Mouse (Mus musculus) heart, embryonic 13.5 days (tissue): ENCODE data around the gene Rnf24. TPM values are rescaled to one million over a fixed set of nuclear protein-coding genes. Genes with fewer than 3 reads are reported as not detected.
"Not testable (repeated sequence)": the region's sequence is repeated elsewhere in the genome, so short reads cannot be mapped to it uniquely, and the experiment has no call there.

Experiments
- ATAC-seq: fragments of 200-750 bp; cut with Nextera tagmentation; 2 replicates; pipeline ENCODE4 v1.8.0; 2017; ENCODE audit warnings: moderate TSS enrichment; ENCODE audit not compliant: insufficient number of reproducible peaks, low FRiP score, low TSS enrichment; ENCODE audit errors: extremely low read depth
- H3K27ac ChIP-seq: fragments of 300-500 bp; sonication (generic); replicated peaks from 2 replicates; pipeline ENCODE4 v1.5.1; 2015; ENCODE audit warnings: moderate library complexity, mild to moderate bottlenecking, inconsistent platforms
- H3K27me3 ChIP-seq: fragments of 300-500 bp; sonication (generic); replicated peaks from 2 replicates; pipeline ENCODE4 v1.6.1; 2015; ENCODE audit warnings: mild to moderate bottlenecking, inconsistent platforms
- H3K36me3 ChIP-seq: fragments of 300-500 bp; sonication (generic); 2 replicates; pipeline ENCODE4 v1.6.1; 2015; ENCODE audit warnings: mild to moderate bottlenecking, inconsistent platforms
- H3K4me1 ChIP-seq: fragments of 300-500 bp; sonication (generic); 2 replicates; pipeline ENCODE4 v1.6.1; 2015; ENCODE audit warnings: inconsistent platforms
- H3K4me2 ChIP-seq: fragments of 300-500 bp; sonication (generic); 2 replicates; pipeline ENCODE4 v1.6.1; 2015; ENCODE audit warnings: inconsistent platforms, mild to moderate bottlenecking, moderate library complexity
- H3K4me3 ChIP-seq: fragments of 300-500 bp; sonication (generic); 2 replicates; pipeline ENCODE4 v1.5.1; 2015; ENCODE audit warnings: moderate library complexity, mild to moderate bottlenecking, inconsistent platforms
- H3K9ac ChIP-seq: fragments of 300-500 bp; sonication (generic); 2 replicates; pipeline ENCODE4 v1.6.1; 2015; ENCODE audit warnings: inconsistent platforms, mild to moderate bottlenecking, moderate library complexity
- H3K9me3 ChIP-seq: fragments of 300-500 bp; sonication (generic); 2 replicates; pipeline ENCODE4 v1.6.1; 2016; ENCODE audit warnings: inconsistent platforms
- WGBS: fragments of 180-500 bp; shearing (Covaris S2); methylation state at CpG from one replicate; pipeline ENCODE4 v1.1.7; 2015; ENCODE audit warnings: mixed read lengths; 5-methylcytosine and 5-hydroxymethylcytosine counted together
- polyA plus RNA-seq: library from polyadenylated mRNA; unstranded; fragments of >200 nt; fragmentation: Nextera tagmentation; extraction: Ambion mirVana; gene quantifications from 2 replicates; pipeline ENCODE4 v1.2.1, GENCODE M21; 2015

The Rnf24 gene
- polyA plus RNA-seq, 1 experiment from 2014 or later: 2.2 TPM

DNA sequence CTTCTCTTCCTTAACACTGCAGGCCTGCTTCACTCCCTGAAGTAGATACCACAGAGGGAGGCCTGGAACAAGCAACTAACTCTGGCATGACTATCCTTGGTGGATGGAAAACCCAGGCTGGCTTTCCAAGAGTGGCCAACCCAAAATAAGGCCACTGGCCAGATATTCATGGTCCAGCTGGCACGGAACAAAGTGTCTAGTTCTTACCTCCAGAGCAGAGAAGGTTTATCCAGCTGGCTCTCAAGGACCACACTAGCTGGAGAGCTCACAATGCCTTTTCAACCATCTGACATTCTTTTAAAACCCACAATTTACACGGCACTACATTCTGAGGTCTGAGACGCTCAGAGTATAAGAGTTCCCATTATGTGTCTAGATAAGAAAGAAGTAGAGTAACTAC, 8.2 kb downstream of the Rnf24 start:
- ATAC-seq: no peak
- no peaks in the 10 kb centered on the region for H3K9me3 ChIP-seq
- H3K4me1 ChIP-seq: peaks cover 10% of the 10 kb centered on the region
- H3K9ac ChIP-seq: no peak overlapping the region
- WGBS: 67% methylated on average over 3 of the region's 3 CpGs
- no peak overlapping the region for H3K4me2 ChIP-seq
- H3K4me3 ChIP-seq: no peak overlapping the region
- no peaks in the 10 kb centered on the region for H3K36me3 ChIP-seq
- no peaks in the 10 kb centered on the region for H3K27me3 ChIP-seq
- H3K27ac ChIP-seq: no peak overlapping the region

DNA sequence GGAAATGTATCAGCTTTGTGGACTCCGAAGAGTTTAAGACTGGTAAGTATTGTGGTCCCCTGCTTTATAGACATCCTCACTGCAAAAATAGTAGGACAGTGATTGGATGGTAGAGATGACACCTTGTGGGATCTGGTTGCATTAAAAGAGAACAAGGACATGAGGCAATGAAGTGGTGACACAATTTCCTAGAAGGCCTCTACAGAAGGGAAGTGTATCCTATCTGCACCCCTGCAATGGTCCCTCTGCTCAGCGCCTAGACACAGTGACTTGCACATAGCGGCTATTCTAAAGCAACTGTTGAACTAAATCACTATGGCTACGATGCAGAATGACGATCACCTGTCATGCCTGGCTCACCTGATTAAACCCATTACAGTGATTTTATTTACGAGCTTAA, 15.1 kb downstream of the Rnf24 start:
- 83% methylated on average over 6 of the region's 6 CpGs for WGBS
- H3K27me3 ChIP-seq: no peaks in the 10 kb centered on the region
- no peak for ATAC-seq
- H3K27ac ChIP-seq: no peak overlapping the region
- H3K9ac ChIP-seq: no peak overlapping the region
- H3K9me3 ChIP-seq: no peaks in the 10 kb centered on the region
- H3K4me3 ChIP-seq: no peak overlapping the region
- H3K4me2 ChIP-seq: no peak overlapping the region
- no peaks in the 10 kb centered on the region for H3K4me1 ChIP-seq
- H3K36me3 ChIP-seq: no peaks in the 10 kb centered on the region

DNA sequence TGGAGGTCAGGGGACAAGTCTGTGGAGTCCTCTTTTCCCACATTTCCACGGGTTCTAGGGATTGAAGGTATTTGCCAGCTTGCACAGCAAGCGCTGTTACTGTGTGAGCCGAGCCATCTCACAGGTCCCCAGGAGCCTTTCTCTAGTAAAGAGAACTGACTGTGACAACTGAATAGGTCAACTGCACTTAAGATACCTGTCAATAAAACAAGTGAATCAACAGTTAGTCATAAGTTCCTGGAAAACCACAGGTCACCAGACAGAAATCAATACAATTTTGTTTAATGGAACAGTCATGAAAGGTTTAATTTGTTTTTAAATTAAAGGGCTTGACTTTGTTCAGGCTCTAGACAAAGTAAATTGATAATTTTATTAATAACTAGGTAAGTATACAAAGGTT, 22.1 kb downstream of the Rnf24 start:
- Histone ChIP-seq H3K36me3 (no peaks in the 10 kb centered on the region), H3K27ac (no peak overlapping the region), H3K9me3 (no peaks in the 10 kb centered on the region), H3K4me1 (peaks cover 6% of the 10 kb centered on the region; the same call in 1 of the 2 replicates), H3K4me2 (no peak overlapping the region), H3K27me3 (no peaks in the 10 kb centered on the region), H3K4me3 (no peak overlapping the region), H3K9ac (no peak overlapping the region)
- WGBS: 78% methylated on average over 3 of the region's 3 CpGs
- ATAC-seq: no peak

DNA sequence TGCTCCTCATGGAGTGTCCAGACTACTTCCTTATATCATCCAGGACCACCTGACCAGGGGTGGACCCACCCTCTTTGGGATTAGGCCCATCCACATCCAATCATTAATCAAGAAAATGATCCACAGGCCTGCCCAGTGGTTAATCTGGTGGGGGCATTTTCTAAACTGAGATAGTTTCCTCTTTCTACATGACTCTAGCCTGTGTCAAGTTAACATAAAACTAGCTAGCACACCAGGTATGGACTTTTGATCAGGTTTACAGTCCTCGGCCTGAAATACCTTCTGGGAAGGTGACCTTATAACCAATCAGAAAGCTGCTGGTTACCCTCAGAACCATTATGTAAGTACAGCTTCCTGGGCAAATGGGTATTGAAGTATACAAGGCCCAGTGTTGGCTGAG, 23.7 kb downstream of the Rnf24 start:
- no peak for ATAC-seq
- Histone ChIP-seq H3K4me1 (peaks cover 8% of the 10 kb centered on the region), H3K27me3 (no peaks in the 10 kb centered on the region), H3K9me3 (no peaks in the 10 kb centered on the region), H3K4me3 (no peak overlapping the region), H3K27ac (no peak overlapping the region), H3K4me2 (no peak overlapping the region), H3K36me3 (no peaks in the 10 kb centered on the region), H3K9ac (no peak overlapping the region)
- 80% methylated on average over 1 of the region's 1 CpGs for WGBS

DNA sequence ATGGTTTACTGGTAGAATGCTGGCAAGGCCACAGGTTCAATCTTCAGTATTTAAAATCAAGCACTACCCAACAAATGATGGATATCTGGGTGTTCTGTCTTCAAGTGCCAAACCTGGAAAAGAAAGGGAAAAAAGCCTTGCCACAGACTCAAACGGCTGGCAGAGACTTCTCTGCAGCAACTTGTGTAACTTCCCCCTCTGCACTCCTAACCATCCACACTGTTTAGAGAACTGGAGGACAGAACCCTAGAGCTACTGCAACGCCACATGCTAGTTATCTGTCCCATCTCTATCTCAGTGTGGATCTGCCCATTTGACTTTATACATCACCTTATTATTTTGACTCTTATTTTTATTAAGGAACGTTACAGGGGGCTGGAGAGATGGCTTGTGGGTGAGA, 26.6 kb downstream of the Rnf24 start:
- Histone ChIP-seq H3K4me2 (no peak overlapping the region), H3K27ac (no peak overlapping the region), H3K27me3 (no peaks in the 10 kb centered on the region), H3K4me3 (no peak overlapping the region), H3K9me3 (no peaks in the 10 kb centered on the region), H3K9ac (no peak overlapping the region), H3K36me3 (no peaks in the 10 kb centered on the region), H3K4me1 (peaks cover 12% of the 10 kb centered on the region)
- 60% methylated on average over 3 of the region's 3 CpGs for WGBS
- no peak for ATAC-seq

DNA sequence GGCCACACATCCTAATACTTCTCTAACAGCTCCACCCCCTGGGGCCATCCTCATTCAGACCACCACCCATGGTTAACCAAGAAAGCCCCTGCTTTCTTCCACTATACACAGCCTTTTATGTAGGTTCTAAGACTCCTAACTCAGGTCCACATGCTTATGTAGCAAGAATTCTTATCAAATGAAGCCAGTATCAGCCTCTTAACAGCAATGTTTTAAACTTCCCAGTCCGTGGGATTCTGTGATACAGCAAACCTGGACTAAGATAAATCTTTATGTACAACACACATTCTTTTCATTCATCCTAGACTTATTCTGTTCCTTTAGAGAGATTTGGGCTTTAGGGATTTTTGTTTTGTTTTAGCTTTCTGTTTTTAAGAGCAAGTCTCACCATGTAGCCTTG, 29.0 kb downstream of the Rnf24 start:
- no peaks in the 10 kb centered on the region for H3K36me3 ChIP-seq
- 24% methylated on average over 1 of the region's 1 CpGs for WGBS
- ATAC-seq: no peak
- no peaks in the 10 kb centered on the region for H3K27me3 ChIP-seq
- H3K27ac ChIP-seq: no peak overlapping the region
- no peak overlapping the region for H3K9ac ChIP-seq
- H3K4me2 ChIP-seq: no peak overlapping the region
- no peak overlapping the region for H3K4me3 ChIP-seq
- H3K9me3 ChIP-seq: peaks cover 3% of the 10 kb centered on the region; the same call in 1 of the 2 replicates
- peaks cover 13% of the 10 kb centered on the region for H3K4me1 ChIP-seq

- H3K4me2 ChIP-seq, H3K9me3 ChIP-seq, H3K27me3 ChIP-seq, H3K4me3 ChIP-seq, ATAC-seq, H3K9ac ChIP-seq, H3K36me3 ChIP-seq, H3K27ac ChIP-seq: not testable (repeated sequence)
- 19% methylated on average over 3 of the region's 3 CpGs for WGBS
- H3K4me1 ChIP-seq: peaks cover 13% of the 10 kb centered on the region
Measured at GRCm38 (mm10) chr2:131321192-131321591, 31.5 kb downstream of the Rnf24 start.

GRCm38 (mm10) chr2:131319401-131319800, 33.3 kb downstream of the Rnf24 start:
- Histone ChIP-seq H3K27ac (no peak overlapping the region), H3K9me3 (peaks cover 6% of the 10 kb centered on the region), H3K4me1 (peaks cover 6% of the 10 kb centered on the region), H3K9ac (no peak overlapping the region), H3K4me2 (no peak overlapping the region), H3K4me3 (no peak overlapping the region), H3K36me3 (no peaks in the 10 kb centered on the region), H3K27me3 (no peaks in the 10 kb centered on the region)
- WGBS: 85% methylated on average over 6 of the region's 6 CpGs
- ATAC-seq: no peak

- H3K36me3 ChIP-seq: 0 out of 2 replicates have a peak, but pooled peaks cover 4% of the 10 kb centered on the region
- peaks cover 3% of the 10 kb centered on the region for H3K4me1 ChIP-seq
- H3K9ac ChIP-seq: no peak overlapping the region
- no peak overlapping the region for H3K4me3 ChIP-seq
- H3K27me3 ChIP-seq: no peaks in the 10 kb centered on the region
- WGBS: 68% methylated on average over 2 of the region's 2 CpGs
- H3K27ac ChIP-seq: no peak overlapping the region
- ATAC-seq: no peak
- H3K9me3 ChIP-seq: peaks cover 6% of the 10 kb centered on the region
- no peak overlapping the region for H3K4me2 ChIP-seq
Measured at GRCm38 (mm10) chr2:131316167-131316566, 36.5 kb downstream of the Rnf24 start.

- Histone ChIP-seq H3K9me3 (no peaks in the 10 kb centered on the region), H3K4me1 (no peaks in the 10 kb centered on the region), H3K36me3 (peaks cover 14% of the 10 kb centered on the region), H3K9ac (no peak overlapping the region), H3K27ac (no peak overlapping the region), H3K4me2 (no peak overlapping the region), H3K27me3 (no peaks in the 10 kb centered on the region), H3K4me3 (no peak overlapping the region)
- 52% methylated on average over 6 of the region's 6 CpGs for WGBS
- ATAC-seq: no peak
Measured at GRCm38 (mm10) chr2:131309296-131309695, 43.4 kb downstream of the Rnf24 start.

GRCm38 (mm10) chr2:131307822-131308221, 44.9 kb downstream of the Rnf24 start:
- Histone ChIP-seq H3K9ac (no peak overlapping the region), H3K4me1 (no peaks in the 10 kb centered on the region), H3K4me2 (no peak overlapping the region), H3K27ac (no peak overlapping the region), H3K27me3 (no peaks in the 10 kb centered on the region), H3K36me3 (peaks cover 27% of the 10 kb centered on the region), H3K4me3 (no peak overlapping the region), H3K9me3 (no peaks in the 10 kb centered on the region)
- ATAC-seq: no peak
- 84% methylated on average over 2 of the region's 2 CpGs for WGBS

DNA sequence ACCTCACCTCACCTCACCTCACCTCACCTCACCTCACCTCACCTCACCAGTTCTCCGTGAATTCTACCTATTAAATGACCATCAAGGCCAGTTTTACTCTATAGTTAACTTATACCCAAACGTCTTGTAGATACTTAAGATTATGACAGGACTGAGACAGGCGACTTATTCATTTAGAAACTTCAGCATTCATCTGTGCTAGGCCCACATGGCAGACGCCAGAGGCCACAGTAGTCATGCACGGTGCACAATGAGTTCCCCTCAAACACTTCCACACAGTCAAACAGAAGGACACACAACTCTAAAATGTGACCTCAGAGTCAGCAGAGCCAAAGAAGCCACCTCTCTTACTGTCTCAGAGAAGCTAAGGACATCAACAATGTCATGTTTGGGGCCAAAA, 45.3 kb downstream of the Rnf24 start:
- Histone ChIP-seq H3K9me3 (no peaks in the 10 kb centered on the region), H3K36me3 (peaks cover 32% of the 10 kb centered on the region), H3K9ac (no peak overlapping the region), H3K4me3 (no peak overlapping the region), H3K27ac (no peak overlapping the region), H3K27me3 (no peaks in the 10 kb centered on the region), H3K4me2 (no peak overlapping the region), H3K4me1 (no peaks in the 10 kb centered on the region)
- WGBS: 80% methylated on average over 5 of the region's 5 CpGs
- no peak for ATAC-seq
